Mouse (Mus musculus): ENCODE results near the gene Cand2.

- TF ChIP-seq CTCF (IDR thresholded peaks at IDR 0.05; ENCODE audit: low read depth), result no peak
- no peak for TF ChIP-seq EP300 (IDR thresholded peaks at IDR 0.05; ENCODE audit: low read depth)
These were observed 17.7 kb downstream of the Cand2 start for GRCm38 (mm10) chr6:115791842-115792686.
